Mouse (Mus musculus): ENCODE measurements around the gene Cdkl4. TPM values are rescaled to one million over a fixed set of nuclear protein-coding genes. Genes with fewer than 3 reads are reported as not detected.

Cdkl4 gene
- total RNA-seq, 4 experiments from 2014 or later, result 0.10 TPM; not detected in 3

- DNase-seq (ENCODE audit: low spot score in 2 of 2), result no peak
Measured at GRCm38 (mm10) chr17:80517244-80517643, 60.4 kb downstream of the Cdkl4 start.

DNA sequence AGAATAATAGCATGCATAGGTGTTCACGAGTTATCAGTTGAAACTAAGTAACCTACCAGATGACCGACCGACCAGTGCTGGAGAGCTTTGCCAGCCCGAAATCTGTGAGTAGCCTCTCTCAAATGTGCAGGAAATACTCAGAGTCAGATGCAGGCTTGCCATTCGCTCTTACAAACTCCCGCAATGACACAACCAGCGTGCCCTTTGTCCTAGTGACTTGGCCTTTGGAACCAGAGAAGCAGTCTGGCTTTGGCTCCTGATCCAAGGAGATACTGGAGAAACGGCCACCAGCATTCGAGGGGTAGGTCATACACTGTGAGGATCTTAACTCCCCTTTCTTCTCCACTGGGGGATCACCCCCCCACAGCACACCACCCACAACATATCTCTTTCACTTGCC lies 61.7 kb downstream of the Cdkl4 start:
- no peak for DNase-seq (ENCODE audit: low spot score in 2 of 2)

GRCm38 (mm10) chr17:80515513-80515912 lies 62.1 kb downstream of the Cdkl4 start:
- DNase-seq (ENCODE audit: low spot score in 2 of 2), result no peak

DNA sequence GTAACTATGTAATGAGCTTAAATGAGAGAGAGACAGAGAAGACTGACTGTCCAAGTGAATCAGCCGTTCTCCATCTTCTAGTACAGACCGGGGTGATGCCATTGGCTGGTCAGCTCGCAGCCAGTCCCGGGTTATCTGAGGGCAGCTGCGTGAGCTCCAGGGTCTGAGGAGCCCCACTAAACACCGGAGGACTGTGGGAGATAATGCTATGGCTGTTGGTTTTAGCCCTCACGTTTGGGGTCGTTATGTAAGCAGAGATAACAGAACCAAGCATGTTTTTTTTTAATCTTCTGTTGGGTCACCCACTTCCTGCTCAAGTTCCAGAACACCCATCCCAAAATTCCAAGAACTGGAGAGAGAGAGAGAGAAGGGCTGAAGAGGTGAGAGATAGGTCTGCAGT lies 63.8 kb downstream of the Cdkl4 start:
- DNase-seq (ENCODE audit: low spot score in 2 of 2), result no peak

DNA sequence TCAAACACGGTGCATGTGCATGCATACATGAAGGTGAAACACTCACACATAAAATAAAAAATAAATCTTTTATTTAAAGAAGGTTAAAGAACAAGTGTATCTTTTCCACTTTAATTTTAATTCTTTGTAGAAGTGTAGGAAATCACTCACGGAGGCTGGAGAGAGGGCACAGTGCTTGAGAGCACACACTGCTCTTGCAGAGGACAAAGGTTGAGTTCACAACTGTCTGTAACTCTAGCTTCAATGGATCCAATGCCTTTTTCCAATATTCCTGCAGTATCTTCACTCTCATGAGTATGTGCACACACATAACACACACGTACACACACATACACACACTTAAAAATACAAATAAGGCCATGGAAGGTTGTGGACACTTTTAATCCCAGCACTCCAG lies 67.2 kb downstream of the Cdkl4 start:
- DNase-seq (ENCODE audit: low spot score in 2 of 2), result no peak

GRCm38 (mm10) chr17:80509494-80510458 lies 67.8 kb downstream of the Cdkl4 start:
- no peak for DNase-seq (ENCODE audit: low spot score in 2 of 2)

DNA sequence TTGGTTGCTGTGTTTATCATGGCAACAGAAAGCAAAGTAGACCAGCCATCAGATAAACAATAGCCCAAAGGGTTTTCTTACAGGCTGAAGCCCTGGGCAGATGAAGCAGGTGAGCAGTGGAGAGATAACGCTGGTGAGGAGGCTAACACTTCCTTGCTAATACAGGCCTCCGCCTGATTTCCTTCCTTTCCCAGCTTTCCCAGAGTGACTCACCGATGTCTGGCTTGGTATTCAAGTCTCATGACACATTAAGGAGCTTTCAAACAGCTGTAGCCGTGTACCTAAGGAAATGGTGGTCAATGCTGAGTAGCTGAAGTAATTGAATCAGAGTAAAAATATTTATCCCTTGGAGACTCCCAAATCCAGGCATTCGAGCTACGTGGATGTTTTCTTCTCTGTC lies 71.8 kb downstream of the Cdkl4 start:
- no peak for DNase-seq (ENCODE audit: low spot score in 2 of 2)

DNA sequence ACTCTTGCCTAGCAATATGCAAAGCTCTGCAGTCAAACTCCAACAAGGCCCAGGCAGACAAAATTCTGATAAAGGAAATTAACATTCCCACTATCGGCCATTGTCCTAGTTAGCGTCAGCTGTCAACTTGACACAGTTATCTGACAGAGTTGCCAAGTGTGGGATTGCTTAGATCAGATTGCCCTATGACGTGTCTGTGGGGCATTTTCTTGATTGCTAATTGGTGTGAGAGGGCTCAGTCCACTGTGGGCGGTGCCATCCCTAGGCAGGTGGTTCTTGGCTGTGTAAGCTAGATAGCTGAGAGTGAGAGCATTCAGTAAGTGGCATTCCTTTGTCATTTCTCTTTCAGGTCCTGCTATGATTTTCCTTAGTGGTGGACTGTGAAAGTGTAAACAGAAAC lies 72.3 kb downstream of the Cdkl4 start:
- DNase-seq (ENCODE audit: low spot score in 2 of 2), result no peak

- DNase-seq (ENCODE audit: low spot score in 2 of 2), result no peak
Measured at GRCm38 (mm10) chr17:80501805-80502172, 75.8 kb downstream of the Cdkl4 start.

- no peak for DNase-seq (ENCODE audit: low spot score in 2 of 2)
Measured at GRCm38 (mm10) chr17:80501037-80501804, 76.4 kb downstream of the Cdkl4 start.

- no peak for DNase-seq (ENCODE audit: low spot score in 2 of 2)
Measured at GRCm38 (mm10) chr17:80500025-80500424, 77.6 kb downstream of the Cdkl4 start.

- DNase-seq (ENCODE audit: low spot score in 2 of 2), result no peak
Measured at GRCm38 (mm10) chr17:80498600-80499268, 78.9 kb downstream of the Cdkl4 start.

DNA sequence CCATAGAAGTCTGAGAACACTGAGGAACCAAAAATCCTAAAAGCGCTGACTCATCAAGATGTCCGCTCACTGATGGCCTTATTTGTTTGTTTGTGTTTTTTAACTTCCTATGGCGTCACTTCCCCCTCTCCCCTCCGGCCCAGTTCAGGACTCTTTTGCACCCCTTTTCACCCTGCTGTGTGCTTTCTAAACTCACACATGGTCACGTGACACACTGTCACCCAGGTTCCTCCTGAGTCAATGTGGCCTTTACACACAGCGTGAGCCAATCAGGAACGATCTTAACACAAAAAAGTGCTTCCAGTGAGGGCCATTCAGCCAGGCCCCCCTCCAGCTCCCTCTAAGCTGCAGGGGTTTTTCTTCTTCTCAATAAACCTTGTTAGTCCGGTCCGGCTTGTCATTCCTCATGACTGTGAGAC lies 80.4 kb downstream of the Cdkl4 start:
- DNase-seq (ENCODE audit: low spot score in 2 of 2), result no peak

DNA sequence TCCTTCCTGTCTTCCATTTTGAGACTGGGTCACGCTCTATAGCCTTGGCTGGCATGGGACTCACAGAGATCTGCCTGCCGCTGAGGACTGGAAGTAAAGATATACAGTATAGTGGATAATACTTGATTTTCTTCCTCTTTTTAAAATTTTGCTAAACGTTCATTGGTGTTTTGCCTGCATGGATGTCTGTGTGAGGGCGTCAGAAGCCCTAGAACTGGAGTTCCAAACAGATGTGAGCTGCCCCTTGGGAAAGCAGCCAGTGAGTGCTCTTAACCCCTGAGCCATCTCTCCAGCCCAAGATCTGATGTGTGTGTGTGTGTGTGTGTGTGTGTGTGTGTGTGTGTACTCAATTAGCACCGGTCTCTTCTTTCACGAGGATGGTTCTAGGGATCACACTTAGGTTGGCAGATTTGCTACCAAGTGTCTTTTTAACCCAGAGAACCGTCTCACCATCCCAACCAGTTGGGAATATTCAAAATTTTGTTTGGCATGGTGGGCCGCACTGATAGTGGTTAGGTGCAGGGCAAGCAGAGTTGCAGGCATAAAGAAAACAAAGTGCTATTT lies 80.9 kb downstream of the Cdkl4 start:
- no peak for DNase-seq (ENCODE audit: low spot score in 2 of 2)

GRCm38 (mm10) chr17:80496185-80496584 lies 81.4 kb downstream of the Cdkl4 start:
- DNase-seq (ENCODE audit: low spot score in 2 of 2), result no peak

GRCm38 (mm10) chr17:80493891-80494290 lies 83.7 kb downstream of the Cdkl4 start:
- no peak for DNase-seq (ENCODE audit: low spot score in 2 of 2)

DNA sequence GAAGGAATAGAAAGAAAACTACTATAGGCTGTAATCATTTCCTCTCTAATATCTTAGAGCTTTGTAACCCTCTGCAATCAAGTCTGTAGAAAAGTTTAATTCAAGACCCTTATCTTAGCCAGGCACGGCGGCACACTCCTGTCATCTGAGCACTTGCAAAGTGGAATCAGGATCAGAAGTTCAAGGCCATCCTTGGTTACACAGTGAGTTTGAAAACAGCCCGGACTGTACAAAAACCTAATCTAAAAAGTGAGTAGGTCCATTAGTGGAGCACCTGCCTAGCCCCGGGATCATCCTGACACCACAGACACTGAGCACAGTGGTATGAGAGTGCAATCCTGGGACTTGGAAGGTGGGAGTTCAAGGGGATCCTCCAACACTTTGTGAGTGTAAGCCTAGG lies 84.8 kb downstream of the Cdkl4 start:
- no peak for DNase-seq (ENCODE audit: low spot score in 2 of 2)

DNA sequence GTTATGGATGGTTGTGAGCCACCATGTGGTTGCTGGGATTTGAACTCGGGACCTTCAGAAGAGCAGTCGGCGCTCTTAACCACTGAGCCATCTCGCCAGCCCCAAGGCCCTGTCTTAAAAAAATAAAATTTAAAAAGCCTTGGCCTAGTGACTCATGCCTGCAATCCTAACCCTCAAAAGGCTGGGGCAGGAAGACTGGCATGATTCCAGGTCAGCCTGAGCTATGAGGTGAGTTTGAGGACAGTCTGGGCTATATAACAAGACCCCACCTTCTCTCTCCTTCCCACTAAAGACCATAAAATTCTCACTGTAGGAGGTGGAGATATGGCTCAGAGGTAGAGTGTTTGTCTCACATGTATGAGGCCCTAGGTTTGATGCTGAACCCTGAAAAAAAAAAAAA lies 85.3 kb downstream of the Cdkl4 start:
- DNase-seq (ENCODE audit: low spot score in 2 of 2), result no peak

DNA sequence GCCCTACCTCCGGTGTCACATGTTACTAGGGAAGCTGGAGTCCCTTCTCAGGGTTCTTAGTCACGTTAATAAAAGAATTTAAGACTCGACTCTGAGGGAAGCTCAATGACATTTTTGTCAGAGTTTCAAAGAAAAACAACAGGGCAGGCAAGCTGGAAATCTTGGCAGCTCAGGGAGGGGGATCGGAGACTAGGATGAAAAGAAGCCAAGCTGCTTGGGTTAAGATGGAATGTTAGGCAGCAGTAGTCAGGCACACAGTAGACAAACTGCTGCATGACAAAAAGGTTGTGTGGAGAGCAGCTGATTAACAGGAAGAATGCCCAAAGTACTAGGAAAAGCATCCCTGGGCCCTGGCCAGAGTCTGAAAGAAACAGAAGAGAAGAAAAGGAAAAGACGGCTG lies 87.4 kb downstream of the Cdkl4 start:
- DNase-seq (ENCODE audit: low spot score in 2 of 2), result no peak

GRCm38 (mm10) chr17:80488918-80489317 lies 88.7 kb downstream of the Cdkl4 start:
- DNase-seq (ENCODE audit: low spot score in 2 of 2), result no peak

- no peak for DNase-seq (ENCODE audit: low spot score in 2 of 2)
Measured at GRCm38 (mm10) chr17:80485160-80485559, 92.5 kb downstream of the Cdkl4 start.

DNA sequence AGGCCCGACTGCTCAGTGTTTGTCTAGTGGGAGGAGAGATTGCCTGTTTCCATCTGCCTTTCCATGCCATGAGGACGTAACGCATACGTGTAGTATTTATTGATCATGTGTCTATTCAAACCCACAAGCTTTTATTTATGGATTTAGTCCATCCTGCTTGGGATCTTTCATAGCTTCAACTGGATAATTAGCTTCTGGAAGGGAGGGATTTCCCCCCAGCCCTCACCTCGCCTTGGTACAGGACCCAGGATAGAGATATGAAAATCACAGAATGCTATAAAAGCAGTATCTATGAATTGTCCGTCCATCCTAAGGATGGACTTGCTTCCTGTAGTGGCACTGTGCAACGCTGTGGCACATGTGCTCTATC lies 96.8 kb downstream of the Cdkl4 start:
- no peak for DNase-seq (ENCODE audit: low spot score in 2 of 2)

Data from gastrocnemius, adult 8-10 months (tissue).